Mouse (Mus musculus): ENCODE data around the gene Yju2. TPM values are rescaled to one million over a fixed set of nuclear protein-coding genes. Genes with fewer than 3 reads are reported as not detected.
A peak's percentile ranks its signal among the peaks of the same experiment; 100 is the strongest.

Yju2 gene
- polyA plus RNA-seq, 1 experiment from 2014 or later: 16.8 TPM

- Histone ChIP-seq H3K4me1 (ENCODE audit: control insufficient read depth, insufficient read depth, low read length) (peaks cover 6% of the 10 kb centered on the region), H3K27me3 (replicated peaks; ENCODE audit: control insufficient read depth, insufficient read depth, low read length) (no peaks in the 10 kb centered on the region), H3K4me2 (ENCODE audit: low read depth, low read length) (no peak overlapping the region), H3K9me3 (ENCODE audit: control insufficient read depth, low read length) (no peaks in the 10 kb centered on the region), H3K4me3 (ENCODE audit: low read depth, low read length) (no peak overlapping the region), H3K27ac (replicated peaks; ENCODE audit: low read depth, low read length) (no peak overlapping the region), H3K9ac (ENCODE audit: low read depth, low read length) (no peak overlapping the region), H3K36me3 (ENCODE audit: control insufficient read depth, insufficient read depth, low read length) (peaks cover 59% of the 10 kb centered on the region)
- no peak for ATAC-seq (ENCODE audit: low read depth)
- WGBS: 84% methylated on average over 9 of the region's 9 CpGs
- DNase-seq (ENCODE audit: low spot score): no peak
Observed at GRCm38 (mm10) chr17:55964996-55965395, 6.1 kb downstream of the Yju2 start.

- H3K36me3 ChIP-seq (ENCODE audit: control insufficient read depth, insufficient read depth, low read length): peaks cover 45% of the 10 kb centered on the region
- H3K27ac ChIP-seq (replicated peaks; ENCODE audit: low read depth, low read length): no peak overlapping the region
- DNase-seq (ENCODE audit: low spot score) (no peak), ATAC-seq (ENCODE audit: low read depth) (no peak)
- no peak overlapping the region for H3K4me2 ChIP-seq (ENCODE audit: low read depth, low read length)
- no peaks in the 10 kb centered on the region for H3K9me3 ChIP-seq (ENCODE audit: control insufficient read depth, low read length)
- peaks cover 10% of the 10 kb centered on the region; the same call in 1 of the 2 replicates for H3K27me3 ChIP-seq (replicated peaks; ENCODE audit: control insufficient read depth, insufficient read depth, low read length)
- no peak overlapping the region for H3K9ac ChIP-seq (ENCODE audit: low read depth, low read length)
- peaks cover 12% of the 10 kb centered on the region for H3K4me1 ChIP-seq (ENCODE audit: control insufficient read depth, insufficient read depth, low read length)
- H3K4me3 ChIP-seq (ENCODE audit: low read depth, low read length): no peak overlapping the region
- WGBS: 87% methylated on average over 4 of the region's 4 CpGs
Observed at GRCm38 (mm10) chr17:55967186-55967585, 8.3 kb downstream of the Yju2 start.

GRCm38 (mm10) chr17:55968210-55968609, 9.3 kb downstream of the Yju2 start:
- no peak overlapping the region for H3K4me3 ChIP-seq (ENCODE audit: low read depth, low read length)

GRCm38 (mm10) chr17:55969560-55969959, 10.7 kb downstream of the Yju2 start:
- DNase-seq (ENCODE audit: low spot score): peak; percentile 42
- Histone ChIP-seq H3K27ac (replicated peaks; ENCODE audit: low read depth, low read length) (no peak overlapping the region), H3K4me2 (ENCODE audit: low read depth, low read length) (peak overlapping the region; percentile 74), H3K36me3 (ENCODE audit: control insufficient read depth, insufficient read depth, low read length) (peaks cover 41% of the 10 kb centered on the region), H3K27me3 (replicated peaks; ENCODE audit: control insufficient read depth, insufficient read depth, low read length) (peaks cover 10% of the 10 kb centered on the region; the same call in 1 of the 2 replicates), H3K4me1 (ENCODE audit: control insufficient read depth, insufficient read depth, low read length) (peaks cover 12% of the 10 kb centered on the region), H3K9me3 (ENCODE audit: control insufficient read depth, low read length) (no peaks in the 10 kb centered on the region), H3K9ac (ENCODE audit: low read depth, low read length) (peak overlapping the region; percentile 76; the same call in 1 of the 2 replicates), H3K4me3 (ENCODE audit: low read depth, low read length) (peak overlapping the region; percentile 50)
- WGBS: 39% methylated on average over 12 of the region's 14 CpGs
- ATAC-seq (ENCODE audit: low read depth): 0 out of 2 replicates have a peak, but pooled peaks have one; percentile 2

More at GRCm38 (mm10) chr17:55968210-55968609, 9.3 kb downstream of the Yju2 start:
- Histone ChIP-seq H3K27me3 (replicated peaks; ENCODE audit: control insufficient read depth, insufficient read depth, low read length) (peaks cover 10% of the 10 kb centered on the region; the same call in 1 of the 2 replicates), H3K4me1 (ENCODE audit: control insufficient read depth, insufficient read depth, low read length) (peaks cover 12% of the 10 kb centered on the region), H3K4me2 (ENCODE audit: low read depth, low read length) (no peak overlapping the region), H3K9me3 (ENCODE audit: control insufficient read depth, low read length) (no peaks in the 10 kb centered on the region), H3K36me3 (ENCODE audit: control insufficient read depth, insufficient read depth, low read length) (peaks cover 45% of the 10 kb centered on the region), H3K9ac (ENCODE audit: low read depth, low read length) (no peak overlapping the region), H3K27ac (replicated peaks; ENCODE audit: low read depth, low read length) (no peak overlapping the region)
- WGBS: 47% methylated on average over 7 of the region's 7 CpGs
- ATAC-seq (ENCODE audit: low read depth) (no peak), DNase-seq (ENCODE audit: low spot score) (no peak)

GRCm38 (mm10) chr17:55969966-55970891, 11.3 kb downstream of the Yju2 start, which contains the start of gene Shd:
Shd (plus strand) TSS chr17:55970467.
- no peak within 1 kb of the TSS for H3K27ac ChIP-seq (replicated peaks; ENCODE audit: low read depth, low read length)
- peaks cover 34% of the 10 kb centered on the region for H3K36me3 ChIP-seq (ENCODE audit: control insufficient read depth, insufficient read depth, low read length)
- H3K9me3 ChIP-seq (ENCODE audit: control insufficient read depth, low read length): no peaks in the 10 kb centered on the region
- peak within 1 kb of the TSS; percentile 76 for H3K9ac ChIP-seq (ENCODE audit: low read depth, low read length)
- 16% methylated on average over 29 of the region's 55 CpGs for WGBS
- H3K4me1 ChIP-seq (ENCODE audit: control insufficient read depth, insufficient read depth, low read length): peaks cover 12% of the 10 kb centered on the region
- H3K4me3 ChIP-seq (ENCODE audit: low read depth, low read length): peak within 1 kb of the TSS; percentile 50
- DNase-seq (ENCODE audit: low spot score): peak; percentile 39
- H3K4me2 ChIP-seq (ENCODE audit: low read depth, low read length): peak within 1 kb of the TSS; percentile 74
- ATAC-seq (ENCODE audit: low read depth): peak; percentile 64
- H3K27me3 ChIP-seq (replicated peaks; ENCODE audit: control insufficient read depth, insufficient read depth, low read length): peaks cover 10% of the 10 kb centered on the region; the same call in 1 of the 2 replicates

GRCm38 (mm10) chr17:55971453-55971852, 12.6 kb downstream of the Yju2 start:
- Histone ChIP-seq H3K4me1 (ENCODE audit: control insufficient read depth, insufficient read depth, low read length) (peaks cover 12% of the 10 kb centered on the region), H3K9me3 (ENCODE audit: control insufficient read depth, low read length) (no peaks in the 10 kb centered on the region), H3K4me2 (ENCODE audit: low read depth, low read length) (peak overlapping the region; percentile 74), H3K9ac (ENCODE audit: low read depth, low read length) (peak overlapping the region; percentile 76; the same call in 1 of the 2 replicates), H3K27me3 (replicated peaks; ENCODE audit: control insufficient read depth, insufficient read depth, low read length) (peaks cover 10% of the 10 kb centered on the region; the same call in 1 of the 2 replicates), H3K4me3 (ENCODE audit: low read depth, low read length) (peak overlapping the region; percentile 50), H3K36me3 (ENCODE audit: control insufficient read depth, insufficient read depth, low read length) (peaks cover 23% of the 10 kb centered on the region), H3K27ac (replicated peaks; ENCODE audit: low read depth, low read length) (no peak overlapping the region)
- WGBS: 19% methylated on average over 19 of the region's 22 CpGs
- no peak for ATAC-seq (ENCODE audit: low read depth)
- no peak for DNase-seq (ENCODE audit: low spot score)

GRCm38 (mm10) chr17:55976255-55976862, 17.5 kb downstream of the Yju2 start:
- H3K4me2 ChIP-seq (ENCODE audit: low read depth, low read length): no peak overlapping the region
- ATAC-seq (ENCODE audit: low read depth): peak; percentile 70

GRCm38 (mm10) chr17:55977301-55977700, 18.4 kb downstream of the Yju2 start:
- ATAC-seq (ENCODE audit: low read depth): no peak
- 58% methylated on average over 3 of the region's 3 CpGs for WGBS

More at GRCm38 (mm10) chr17:55976255-55976862, 17.5 kb downstream of the Yju2 start:
- H3K36me3 ChIP-seq (ENCODE audit: control insufficient read depth, insufficient read depth, low read length): peaks cover 5% of the 10 kb centered on the region; the same call in 1 of the 2 replicates
- 0 out of 2 replicates have a peak, but pooled peaks cover 2% of the 10 kb centered on the region for H3K27me3 ChIP-seq (replicated peaks; ENCODE audit: control insufficient read depth, insufficient read depth, low read length)
- no peak overlapping the region for H3K9ac ChIP-seq (ENCODE audit: low read depth, low read length)
- H3K4me3 ChIP-seq (ENCODE audit: low read depth, low read length): no peak overlapping the region
- H3K9me3 ChIP-seq (ENCODE audit: control insufficient read depth, low read length): no peaks in the 10 kb centered on the region
- peak; percentile 81 for DNase-seq (ENCODE audit: low spot score)
- no peak overlapping the region for H3K27ac ChIP-seq (replicated peaks; ENCODE audit: low read depth, low read length)
- 17% methylated on average over 13 of the region's 13 CpGs for WGBS
- H3K4me1 ChIP-seq (ENCODE audit: control insufficient read depth, insufficient read depth, low read length): no peaks in the 10 kb centered on the region

More at GRCm38 (mm10) chr17:55977301-55977700, 18.4 kb downstream of the Yju2 start:
- no peaks in the 10 kb centered on the region for H3K4me1 ChIP-seq (ENCODE audit: control insufficient read depth, insufficient read depth, low read length)
- no peak overlapping the region for H3K27ac ChIP-seq (replicated peaks; ENCODE audit: low read depth, low read length)
- H3K36me3 ChIP-seq (ENCODE audit: control insufficient read depth, insufficient read depth, low read length): peaks cover 5% of the 10 kb centered on the region; the same call in 1 of the 2 replicates
- no peak overlapping the region for H3K9ac ChIP-seq (ENCODE audit: low read depth, low read length)
- no peak overlapping the region for H3K4me3 ChIP-seq (ENCODE audit: low read depth, low read length)
- no peak for DNase-seq (ENCODE audit: low spot score)
- H3K9me3 ChIP-seq (ENCODE audit: control insufficient read depth, low read length): no peaks in the 10 kb centered on the region
- H3K4me2 ChIP-seq (ENCODE audit: low read depth, low read length): no peak overlapping the region
- no peaks in the 10 kb centered on the region for H3K27me3 ChIP-seq (replicated peaks; ENCODE audit: control insufficient read depth, insufficient read depth, low read length)

All from embryonic facial prominence, embryonic 14.5 days (tissue).